Mouse (Mus musculus) lung, embryonic 16.5 days (tissue): ENCODE data around the gene Arhgap15. TPM values are rescaled to one million over a fixed set of nuclear protein-coding genes. Genes with fewer than 3 reads are reported as not detected.

Source experiments
- ATAC-seq: fragments of 200-750 bp; cut with Nextera tagmentation; 2 replicates; pipeline ENCODE4 v1.8.0; 2017; ENCODE audit warnings: low read depth, mild to moderate bottlenecking, moderate library complexity
- H3K27ac ChIP-seq: fragments of 300-500 bp; sonication (generic); 2 replicates; pipeline ENCODE4 v1.5.1; 2014; ENCODE audit warnings: mild to moderate bottlenecking, control low read depth, low read length
- H3K27me3 ChIP-seq: fragments of 300-500 bp; sonication (generic); 2 replicates; pipeline ENCODE4 v1.6.1; 2014; ENCODE audit warnings: low read depth, low read length, mixed read lengths; ENCODE audit not compliant: control insufficient read depth, insufficient read depth
- H3K36me3 ChIP-seq: fragments of 300-500 bp; sonication (generic); 2 replicates; pipeline ENCODE4 v1.6.1; 2014; ENCODE audit warnings: low read length; ENCODE audit not compliant: control insufficient read depth, insufficient read depth
- H3K4me1 ChIP-seq: fragments of 300-500 bp; sonication (generic); replicated peaks from 2 replicates; pipeline ENCODE4 v1.6.1; 2014; ENCODE audit warnings: low read length, mixed read lengths; ENCODE audit not compliant: control insufficient read depth, insufficient read depth
- H3K4me2 ChIP-seq: fragments of 300-500 bp; sonication (generic); 2 replicates; pipeline ENCODE4 v1.6.1; 2014; ENCODE audit warnings: low read depth, low read length, control low read depth
- H3K4me3 ChIP-seq: fragments of 300-500 bp; sonication (generic); 2 replicates; pipeline ENCODE4 v1.5.1; 2014; ENCODE audit warnings: mild to moderate bottlenecking, low read length, control low read depth
- H3K9ac ChIP-seq: fragments of 300-500 bp; sonication (generic); 2 replicates; pipeline ENCODE4 v1.6.1; 2014; ENCODE audit warnings: low read length, control low read depth
- H3K9me3 ChIP-seq: fragments of 300-500 bp; sonication (generic); 2 replicates; pipeline ENCODE4 v1.6.1; 2016; ENCODE audit warnings: low read length; ENCODE audit not compliant: control insufficient read depth
- WGBS: fragments of 180-500 bp; shearing (Covaris S2); extraction: QIAGEN DNeasy Blood & Tissue Kit; methylation state at CpG from one replicate; pipeline ENCODE4 v1.1.7; 2014; 5-methylcytosine and 5-hydroxymethylcytosine counted together
- polyA plus RNA-seq: library from polyadenylated mRNA; unstranded; fragments of >200 nt; fragmentation: Nextera tagmentation; extraction: Ambion mirVana; gene quantifications from 2 replicates; pipeline ENCODE4 v1.2.1, GENCODE M21; 2015

Arhgap15 gene
- polyA plus RNA-seq, 1 experiment from 2014 or later: 2.1 TPM

DNA sequence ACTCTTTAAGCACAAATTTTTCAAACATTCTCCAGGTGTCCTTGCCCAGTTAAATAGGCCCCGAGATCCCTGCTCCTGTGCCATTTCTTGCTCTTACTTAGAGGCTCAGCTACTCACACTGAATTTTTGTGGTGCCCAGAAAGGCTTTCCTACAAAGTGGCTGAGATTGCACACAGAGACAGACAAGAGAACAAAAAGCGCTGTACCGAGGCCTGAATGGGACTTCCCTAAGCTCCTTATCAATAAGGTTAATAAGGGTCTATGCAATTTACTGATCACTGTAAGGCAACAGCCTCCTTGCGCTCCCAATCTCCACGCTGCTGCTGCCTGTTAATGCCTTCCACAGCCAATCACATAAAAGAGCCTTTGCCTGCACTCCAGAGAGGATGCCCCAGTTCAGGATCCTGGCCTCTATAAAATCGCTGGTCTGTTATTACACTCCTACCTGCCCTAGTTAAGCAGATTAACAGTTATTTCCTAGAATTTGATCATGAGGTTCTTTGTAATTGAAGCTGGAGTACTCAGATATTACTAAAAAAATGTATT lies 646.4 kb downstream of the Arhgap15 start:
- H3K27ac ChIP-seq: peak overlapping the region; percentile 34
- WGBS: 56% methylated on average over 6 of the region's 6 CpGs
- no peaks in the 10 kb centered on the region for H3K9me3 ChIP-seq
- no peak overlapping the region for H3K9ac ChIP-seq
- ATAC-seq: peak; percentile 23; the same call in 1 of the 2 replicates
- H3K4me1 ChIP-seq: no peaks in the 10 kb centered on the region; the same call in 1 of the 2 replicates
- no peaks in the 10 kb centered on the region for H3K36me3 ChIP-seq
- H3K27me3 ChIP-seq: no peaks in the 10 kb centered on the region
- H3K4me2 ChIP-seq: no peak overlapping the region
- no peak overlapping the region for H3K4me3 ChIP-seq

DNA sequence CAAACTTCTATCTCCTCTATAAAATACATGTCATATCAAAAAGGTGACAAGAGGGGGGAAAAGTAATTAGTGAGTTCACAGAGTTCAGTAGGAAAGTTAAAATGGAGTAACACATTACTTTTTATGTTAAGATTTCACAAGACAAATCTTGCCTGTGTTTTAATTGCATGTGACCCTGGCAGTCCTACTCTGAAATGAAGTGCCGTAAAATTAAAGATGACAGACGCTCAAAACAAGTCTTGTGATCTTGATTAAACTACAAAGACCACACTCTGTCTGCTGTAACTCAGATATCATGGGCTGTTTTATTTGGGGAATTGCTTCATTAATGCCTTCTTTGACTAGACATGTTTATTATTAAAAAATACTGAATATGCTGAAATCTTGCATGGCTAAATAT lies 647.0 kb downstream of the Arhgap15 start:
- Histone ChIP-seq H3K9me3 (no peaks in the 10 kb centered on the region), H3K4me3 (no peak overlapping the region), H3K9ac (no peak overlapping the region), H3K27ac (no peak overlapping the region), H3K36me3 (no peaks in the 10 kb centered on the region), H3K27me3 (no peaks in the 10 kb centered on the region), H3K4me2 (no peak overlapping the region), H3K4me1 (no peaks in the 10 kb centered on the region; the same call in 1 of the 2 replicates)
- ATAC-seq: peak; percentile 81
- WGBS: 44% methylated on average over 2 of the region's 2 CpGs

DNA sequence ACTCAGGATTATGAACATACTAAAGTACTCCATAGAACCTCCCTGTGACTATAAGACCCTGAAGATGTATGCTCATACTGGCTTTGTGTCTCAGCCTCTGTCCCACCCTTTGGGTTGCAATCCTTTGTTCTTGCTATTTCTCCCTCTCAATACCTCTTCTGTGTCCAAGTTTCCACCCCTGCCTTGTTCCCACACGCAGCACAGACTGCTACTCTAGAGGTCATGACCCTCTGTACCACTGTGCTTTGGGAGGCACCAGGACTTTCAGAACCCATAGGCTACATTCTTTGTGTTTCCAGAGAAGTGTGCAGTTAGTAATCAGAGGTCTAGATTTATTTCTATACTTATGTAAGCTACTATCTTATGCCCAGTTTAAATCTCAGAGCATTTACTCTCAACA lies 648.6 kb downstream of the Arhgap15 start:
- Histone ChIP-seq H3K36me3 (no peaks in the 10 kb centered on the region), H3K4me2 (no peak overlapping the region), H3K27ac (no peak overlapping the region), H3K4me1 (peaks cover 2% of the 10 kb centered on the region; the same call in 1 of the 2 replicates), H3K9ac (no peak overlapping the region), H3K27me3 (no peaks in the 10 kb centered on the region), H3K4me3 (no peak overlapping the region), H3K9me3 (no peaks in the 10 kb centered on the region)
- no peak for ATAC-seq
- 28% methylated on average over 1 of the region's 1 CpGs for WGBS

DNA sequence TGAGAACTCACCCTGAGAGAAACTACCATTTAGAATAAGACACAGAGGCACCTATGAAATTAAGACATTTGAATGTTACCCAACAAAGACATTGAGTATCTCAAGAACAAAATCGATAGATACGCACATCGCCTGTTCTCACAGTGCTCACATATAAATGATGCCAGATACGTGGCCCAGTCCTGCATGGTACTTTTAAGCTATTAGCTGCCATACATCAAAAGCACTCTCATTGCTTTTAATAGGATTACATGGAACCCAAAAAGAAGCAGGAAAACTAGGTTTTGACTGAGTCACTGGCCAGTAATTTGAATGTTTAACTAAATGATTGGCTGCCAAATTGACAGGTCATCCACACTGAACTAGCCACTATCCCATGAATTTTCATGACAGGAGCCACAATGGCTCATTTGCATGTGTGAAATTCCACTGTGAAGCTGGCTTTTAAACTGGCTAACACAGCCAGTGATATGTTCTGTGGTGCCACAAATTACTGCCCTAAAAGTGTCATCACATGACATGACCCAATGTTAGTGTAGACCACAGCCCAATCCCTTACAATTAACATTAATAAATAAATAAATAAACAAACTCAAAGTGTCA lies 649.2 kb downstream of the Arhgap15 start:
- Histone ChIP-seq H3K4me3 (no peak overlapping the region), H3K4me1 (peaks cover 2% of the 10 kb centered on the region; the same call in 1 of the 2 replicates), H3K4me2 (no peak overlapping the region), H3K27me3 (no peaks in the 10 kb centered on the region), H3K9ac (no peak overlapping the region), H3K27ac (no peak overlapping the region), H3K9me3 (no peaks in the 10 kb centered on the region), H3K36me3 (no peaks in the 10 kb centered on the region)
- no peak for ATAC-seq
- 88% methylated on average over 4 of the region's 4 CpGs for WGBS

DNA sequence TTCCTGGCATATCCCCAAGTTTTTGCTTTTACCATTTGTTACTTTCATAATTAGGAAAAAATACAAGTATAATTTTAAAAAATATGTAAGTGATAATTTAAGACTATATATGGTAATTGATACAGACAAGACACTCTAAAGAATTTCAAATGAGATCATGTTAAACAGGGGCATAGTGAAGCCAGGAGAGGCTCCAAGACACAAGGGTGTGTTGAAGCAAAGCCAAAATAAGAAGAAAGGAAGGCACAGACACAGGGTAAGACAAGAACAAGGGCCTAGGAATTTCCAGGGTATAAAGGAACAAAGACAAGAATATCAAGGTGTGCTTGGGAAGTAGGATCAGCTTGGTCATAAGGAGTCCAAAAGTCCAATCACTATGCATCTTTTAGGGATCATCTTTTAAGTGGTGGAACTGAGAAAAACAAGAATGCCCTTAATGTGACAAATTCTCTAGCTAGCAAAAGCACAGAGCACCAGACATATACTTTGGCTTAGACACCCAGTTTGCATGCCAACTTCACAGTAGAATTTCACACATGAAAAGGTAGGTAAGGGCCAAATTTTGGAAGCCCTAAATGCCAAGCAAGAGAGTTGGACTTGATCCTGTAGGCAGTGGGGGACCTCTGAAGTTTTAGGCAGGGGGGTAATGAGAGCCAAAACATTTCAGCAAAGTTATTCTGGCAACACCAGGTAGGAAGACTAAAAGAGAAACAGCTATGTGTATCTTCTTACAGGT lies 650.7 kb downstream of the Arhgap15 start:
- Histone ChIP-seq H3K27ac (no peak overlapping the region), H3K27me3 (no peaks in the 10 kb centered on the region), H3K4me1 (peaks cover 2% of the 10 kb centered on the region; the same call in 1 of the 2 replicates)

DNA sequence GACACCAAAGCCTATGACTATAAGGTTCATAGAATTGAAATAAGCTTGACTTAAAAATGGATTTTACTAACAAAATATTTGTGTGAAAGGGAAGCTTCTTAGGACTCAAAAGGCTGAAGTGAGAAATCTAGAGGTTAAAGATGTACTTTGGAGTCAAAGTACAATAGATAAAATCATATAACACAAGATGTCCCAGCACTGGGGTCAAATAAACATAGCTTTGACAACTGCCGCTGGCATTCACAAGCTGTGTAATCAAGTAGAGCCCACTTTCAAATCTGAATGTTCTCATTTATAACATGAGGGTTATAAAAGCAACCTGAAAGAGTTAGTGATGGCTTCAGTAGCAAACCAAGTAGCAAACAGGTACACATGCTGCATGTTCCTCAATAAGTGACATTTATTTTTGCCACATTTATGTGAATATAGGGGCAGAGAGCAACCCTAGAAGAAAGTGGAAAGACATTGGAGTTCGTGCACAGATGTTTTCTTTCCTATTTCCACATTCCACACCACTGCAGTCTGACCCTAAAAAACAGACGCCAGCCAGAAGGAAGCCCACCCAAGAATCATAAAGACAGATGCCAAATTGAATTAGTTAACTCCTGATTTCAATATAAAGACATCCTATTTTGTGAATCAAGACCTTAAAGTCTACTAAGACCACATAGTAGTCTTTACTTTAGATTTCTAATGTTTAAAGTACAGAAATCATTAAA lies 653.2 kb downstream of the Arhgap15 start:
- 34% methylated on average over 3 of the region's 3 CpGs for WGBS
- H3K36me3 ChIP-seq: no peaks in the 10 kb centered on the region
- peak overlapping the region; percentile 75 for H3K27ac ChIP-seq
- no peak overlapping the region for H3K4me2 ChIP-seq
- ATAC-seq: peak; percentile 92
- H3K4me1 ChIP-seq: 0 out of 2 replicates have a peak, but pooled peaks cover 2% of the 10 kb centered on the region
- no peak overlapping the region for H3K9ac ChIP-seq
- H3K4me3 ChIP-seq: no peak overlapping the region
- H3K27me3 ChIP-seq: no peaks in the 10 kb centered on the region
- peaks cover 4% of the 10 kb centered on the region; the same call in 1 of the 2 replicates for H3K9me3 ChIP-seq

More for the DNA sequence above, 650.7 kb downstream of the Arhgap15 start:
- ATAC-seq: no peak
- no peaks in the 10 kb centered on the region for H3K36me3 ChIP-seq
- H3K9ac ChIP-seq: no peak overlapping the region
- H3K4me3 ChIP-seq: no peak overlapping the region
- H3K9me3 ChIP-seq: no peaks in the 10 kb centered on the region
- H3K4me2 ChIP-seq: no peak overlapping the region

DNA sequence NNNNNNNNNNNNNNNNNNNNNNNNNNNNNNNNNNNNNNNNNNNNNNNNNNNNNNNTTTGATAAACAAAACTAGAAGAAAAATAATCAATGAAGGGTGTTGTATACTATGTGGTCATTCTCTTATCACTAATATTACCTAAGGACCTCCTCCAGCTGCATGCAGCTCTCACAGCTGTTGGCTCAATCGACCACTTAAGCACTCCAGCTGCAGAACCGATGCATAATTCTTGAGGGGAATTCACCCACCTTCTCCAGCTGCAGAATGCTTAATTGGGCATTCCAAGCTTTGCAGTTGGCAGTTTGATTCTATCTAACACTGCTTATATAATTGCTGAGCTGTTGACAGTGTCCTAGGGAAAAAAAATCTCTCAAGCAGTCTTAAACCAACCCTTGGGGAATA lies 663.0 kb downstream of the Arhgap15 start:
- Histone ChIP-seq H3K4me3 (no peak overlapping the region), H3K36me3 (no peaks in the 10 kb centered on the region), H3K4me2 (no peak overlapping the region), H3K9me3 (no peaks in the 10 kb centered on the region), H3K4me1 (no peaks in the 10 kb centered on the region), H3K27me3 (no peaks in the 10 kb centered on the region), H3K27ac (no peak overlapping the region), H3K9ac (no peak overlapping the region)
- peak; percentile 66; the same call in 1 of the 2 replicates for ATAC-seq
- 27% methylated on average over 2 of the region's 2 CpGs for whole genome bisulfite sequencing

DNA sequence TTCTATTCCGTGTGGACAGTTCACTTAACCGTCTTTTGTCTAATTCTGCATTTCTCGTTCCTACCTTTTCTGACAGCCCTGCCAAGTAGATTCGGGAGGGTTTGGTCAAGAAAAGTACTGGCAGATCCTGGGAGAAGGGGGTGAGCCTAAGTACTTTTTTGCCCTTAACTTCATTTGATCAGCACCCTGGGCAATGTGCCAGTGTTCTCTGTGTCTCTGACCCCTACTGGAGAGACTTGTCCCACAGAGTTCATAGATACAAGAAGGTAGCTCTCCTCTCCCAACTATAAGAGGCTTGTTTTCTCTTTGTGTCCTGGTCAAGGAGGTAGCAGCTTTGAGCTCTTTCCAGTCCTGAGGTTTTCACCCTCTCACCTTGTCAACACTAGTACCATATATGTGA lies 667.7 kb downstream of the Arhgap15 start:
- Histone ChIP-seq H3K27me3 (no peaks in the 10 kb centered on the region), H3K4me1 (no peaks in the 10 kb centered on the region), H3K4me3 (no peak overlapping the region), H3K9me3 (no peaks in the 10 kb centered on the region), H3K36me3 (no peaks in the 10 kb centered on the region), H3K9ac (no peak overlapping the region), H3K4me2 (no peak overlapping the region), H3K27ac (no peak overlapping the region)
- 74% methylated on average over 4 of the region's 4 CpGs for WGBS
- ATAC-seq: no peak
